Mouse (Mus musculus): ENCODE measurements around the gene Trim5. TPM values are rescaled to one million over a fixed set of nuclear protein-coding genes. Genes with fewer than 3 reads are reported as not detected.

The Trim5 gene
- total RNA-seq, 2 experiments from 2014 or later: 0.47 to 0.68 TPM

Other genes starting within 250 kb of the Trim5 start
- gene Olfr642, start 235.4 kb downstream of the Trim5 start, total RNA-seq (2021): not detected
- gene 4930516K23Rik, start 226.6 kb downstream of the Trim5 start, total RNA-seq (2021): not detected
- not detected for gene Olfr644, start 216.2 kb downstream of the Trim5 start, total RNA-seq (2021)
- gene Olfr645, start 202.6 kb downstream of the Trim5 start, total RNA-seq (2021): not detected
- gene Olfr646, start 183.2 kb downstream of the Trim5 start, total RNA-seq (2021): under 1 TPM in 1 of 2 experiments, not detected in 1; 0.13 TPM
- gene Ubqln5, start 158.3 kb downstream of the Trim5 start, total RNA-seq (2021): not detected
- gene Olfr643, start 150.7 kb downstream of the Trim5 start, total RNA-seq (2021): not detected
- not detected for gene Ubqln3, start 144.8 kb downstream of the Trim5 start, total RNA-seq (2021)
- not detected for gene Ubqlnl, start 137.5 kb downstream of the Trim5 start, total RNA-seq (2021)
- not detected for gene Olfm5, start 123.3 kb downstream of the Trim5 start, total RNA-seq (2021)
- under 1 TPM; 0.27 to 0.30 TPM for gene Olfr648, start 104.7 kb downstream of the Trim5 start, total RNA-seq (2021)
- not detected for gene Olfr649, start 92.1 kb downstream of the Trim5 start, total RNA-seq (2021)
- gene Trim6, start 69.3 kb downstream of the Trim5 start, total RNA-seq (2021): under 1 TPM in 1 of 2 experiments, not detected in 1; 0.22 TPM
- 1 to 10 TPM; 1.4 to 2.2 TPM for gene Trim34a, start 43.6 kb downstream of the Trim5 start, total RNA-seq (2021)
- gene Trim12a, start 27.4 kb upstream of the Trim5 start, total RNA-seq (2021): 1 to 10 TPM; 1.8 to 2.5 TPM
- not detected for gene Trim34b, start 41.4 kb upstream of the Trim5 start, total RNA-seq (2021)
- gene Trim12c, start 65.3 kb upstream of the Trim5 start, total RNA-seq (2021): 1 to 10 TPM; 1.4 to 1.8 TPM
- not detected for gene Trim30b, start 81.8 kb upstream of the Trim5 start, total RNA-seq (2021)
- gene Trim30c, start 112.7 kb upstream of the Trim5 start, total RNA-seq (2021): under 1 TPM in 1 of 2 experiments, not detected in 1; 0.20 TPM
- under 1 TPM; 0.47 to 0.51 TPM for gene Trim30a, start 177.1 kb upstream of the Trim5 start, total RNA-seq (2021)
- gene Trim30d, start 219.8 kb upstream of the Trim5 start, total RNA-seq (2021): under 1 TPM in 1 of 2 experiments, not detected in 1; 0.27 TPM